Mouse (Mus musculus): ENCODE measurements around the gene Ces2c. TPM values are rescaled to one million over a fixed set of nuclear protein-coding genes. Genes with fewer than 3 reads are reported as not detected.
"Not testable (repeated sequence)": the region's sequence is repeated elsewhere in the genome, so short reads cannot be mapped to it uniquely, and the experiment has no call there.

Gene Ces2c
- polyA plus RNA-seq, 1 experiment from 2014 or later, result not detected

DNA sequence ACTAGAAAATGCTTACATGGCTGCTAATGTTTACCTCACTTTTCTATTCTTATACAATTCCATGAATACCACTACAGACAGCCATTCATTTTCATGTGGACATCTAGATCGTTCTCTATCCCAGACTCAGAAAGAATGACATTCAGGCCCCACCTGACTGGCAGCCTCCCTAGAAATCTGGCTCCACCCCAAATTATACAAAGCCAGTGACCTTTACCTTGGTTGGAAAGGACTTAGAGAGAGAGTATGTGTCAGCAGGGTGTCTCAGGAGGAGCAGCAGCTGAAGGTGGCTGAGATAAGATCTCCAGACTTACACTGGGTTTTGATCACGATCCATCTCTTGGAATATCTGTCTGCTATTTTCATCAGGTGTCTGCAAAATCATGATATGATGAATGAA, 22.0 kb downstream of the Ces2c start:
- H3K9ac ChIP-seq; H3K36me3 ChIP-seq; H3K27ac ChIP-seq; H3K4me1 ChIP-seq; H3K4me3 ChIP-seq; ATAC-seq (ENCODE audit: insufficient number of reproducible peaks, low FRiP score, low TSS enrichment, low read depth); H3K9me3 ChIP-seq; H3K27me3 ChIP-seq; H3K4me2 ChIP-seq: not testable (repeated sequence)
- WGBS, result no CpG with 5 or more reads among the region's 2 CpGs

DNA sequence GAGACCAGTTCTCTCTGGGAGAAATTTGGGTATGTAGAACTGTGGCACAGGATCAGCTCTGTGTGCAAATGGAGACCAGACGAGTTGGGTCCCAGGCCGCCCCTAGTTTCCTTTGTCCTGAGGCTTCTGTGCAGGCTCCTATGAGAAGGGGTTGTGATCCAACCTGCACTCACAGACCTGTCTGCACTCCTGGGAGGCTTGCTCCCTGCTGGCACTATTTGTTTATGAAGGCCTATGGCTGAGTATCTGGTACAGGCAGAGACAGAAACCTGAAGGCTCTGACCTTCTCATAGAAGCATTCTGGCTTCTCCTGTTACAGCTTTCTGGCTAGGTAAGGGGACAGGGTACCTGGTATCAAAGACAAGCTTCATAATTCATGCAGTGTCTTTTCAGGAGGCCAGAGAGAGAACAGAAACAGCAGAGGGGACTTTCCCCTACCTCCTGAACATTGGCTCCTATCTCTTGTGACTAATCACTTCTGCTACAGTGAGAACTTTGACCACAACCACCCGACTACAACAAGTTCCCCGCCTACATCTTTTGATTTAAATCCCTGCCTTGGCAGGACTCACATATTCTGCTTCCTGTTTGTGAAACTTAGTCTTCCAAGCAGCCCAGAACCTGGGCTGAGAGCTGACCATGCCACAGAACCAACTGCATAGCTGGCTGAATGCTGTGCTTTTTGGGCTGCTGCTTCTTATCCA, 39.5 kb downstream of the Ces2c start:
- WGBS, result no CpG with 5 or more reads among the region's 4 CpGs
- H3K27me3 ChIP-seq; H3K4me3 ChIP-seq; H3K9ac ChIP-seq; H3K36me3 ChIP-seq; H3K4me2 ChIP-seq; H3K4me1 ChIP-seq; H3K27ac ChIP-seq; ATAC-seq (ENCODE audit: insufficient number of reproducible peaks, low FRiP score, low TSS enrichment, low read depth); H3K9me3 ChIP-seq: not testable (repeated sequence)

- 77% methylated on average over 2 of the region's 2 CpGs for WGBS
- H3K27ac ChIP-seq, result no peak overlapping the region
Measured at GRCm38 (mm10) chr8:104901746-104902145, 54.9 kb downstream of the Ces2c start.

More at GRCm38 (mm10) chr8:104901746-104902145, 54.9 kb downstream of the Ces2c start:
- no peak overlapping the region for H3K9ac ChIP-seq
- H3K27me3 ChIP-seq, result no peaks in the 10 kb centered on the region
- no peaks in the 10 kb centered on the region for H3K36me3 ChIP-seq
- no peak overlapping the region for H3K4me2 ChIP-seq
- no peak overlapping the region for H3K4me3 ChIP-seq
- no peak for ATAC-seq (ENCODE audit: insufficient number of reproducible peaks, low FRiP score, low TSS enrichment, low read depth)
- no peaks in the 10 kb centered on the region for H3K9me3 ChIP-seq
- H3K4me1 ChIP-seq, result no peaks in the 10 kb centered on the region

Other genes starting within 250 kb of the Ces2c start
- 1.4 and 2.1 TPM in 2 replicates for gene Cdh16, start 222.7 kb upstream of the Ces2c start, polyA plus RNA-seq (2015; fragmentation: Nextera tagmentation; extraction: Ambion mirVana)
- 25.9 and 44.8 TPM in 2 replicates for gene Rrad, start 215.7 kb upstream of the Ces2c start, polyA plus RNA-seq (2015; fragmentation: Nextera tagmentation; extraction: Ambion mirVana)
- gene Ciao2b, start 205.1 kb upstream of the Ces2c start, polyA plus RNA-seq (2015; fragmentation: Nextera tagmentation; extraction: Ambion mirVana), result 83.0 and 92.9 TPM in 2 replicates
- not detected in 2 replicates for gene Ces2a, start 113.1 kb upstream of the Ces2c start, polyA plus RNA-seq (2015; fragmentation: Nextera tagmentation; extraction: Ambion mirVana)
- gene Ces2b, start 15.5 kb upstream of the Ces2c start, polyA plus RNA-seq (2015; fragmentation: Nextera tagmentation; extraction: Ambion mirVana), result 0.19 and 0.31 TPM in 2 replicates
- gene Ces2e, start 79.2 kb downstream of the Ces2c start, polyA plus RNA-seq (2015; fragmentation: Nextera tagmentation; extraction: Ambion mirVana), result 0.70 and 1.1 TPM in 2 replicates
- 0.52 and 1.0 TPM in 2 replicates for gene Ces2f, start 100.3 kb downstream of the Ces2c start, polyA plus RNA-seq (2015; fragmentation: Nextera tagmentation; extraction: Ambion mirVana)
- gene Ces2g, start 114.7 kb downstream of the Ces2c start, polyA plus RNA-seq (2015; fragmentation: Nextera tagmentation; extraction: Ambion mirVana), result 14.3 and 19.7 TPM in 2 replicates
- gene Ces2h, start 153.8 kb downstream of the Ces2c start, polyA plus RNA-seq (2015; fragmentation: Nextera tagmentation; extraction: Ambion mirVana), result not detected in 2 replicates
- not detected in 2 replicates for gene Ces3a, start 201.5 kb downstream of the Ces2c start, polyA plus RNA-seq (2015; fragmentation: Nextera tagmentation; extraction: Ambion mirVana)
- gene Ces3b, start 236.7 kb downstream of the Ces2c start, polyA plus RNA-seq (2015; fragmentation: Nextera tagmentation; extraction: Ambion mirVana), result not detected in 2 replicates

Measured in limb, embryonic 15.5 days (tissue).